8 mouse cellular contexts compared by ENCODE assay signal in genomic region chr10:117225094-117225493, GRCm38 (mm10). TPM values are rescaled to one million over a fixed set of nuclear protein-coding genes. Genes with fewer than 3 reads are reported as not detected.
DNase-seq lines count a peak whose midpoint lies in the region; ATAC-seq lines count a peak whose summit lies in the region.

No protein-coding gene starts in this region.

- H3K27ac ChIP-seq in forebrain, embryonic 10.5 days, result peak overlapping the region; percentile 100
- no peak overlapping the region for H3K27ac ChIP-seq in limb, embryonic 12.5 days
- no peak overlapping the region for H3K27ac ChIP-seq in stomach, embryonic 14.5 days (ENCODE audit: low read length)

- peak overlapping the region; percentile 89 for H3K9ac ChIP-seq in limb, embryonic 12.5 days (replicated peaks)
- no peak overlapping the region for H3K9ac ChIP-seq in stomach, embryonic 14.5 days (replicated peaks; ENCODE audit: low read depth, low read length)

- ATAC-seq in CD4-positive, CD25-positive, alpha-beta regulatory T cell, adult 4 months, result no peak
- no peak for ATAC-seq in limb, embryonic 12.5 days (ENCODE audit: insufficient number of reproducible peaks, insufficient read depth, low FRiP score, low TSS enrichment, low read depth)
- ATAC-seq in stomach, embryonic 14.5 days (ENCODE audit: insufficient number of reproducible peaks, insufficient read depth, low FRiP score, low read depth), result no peak
- no peak for ATAC-seq in cerebellum, adult (ENCODE audit: insufficient number of reproducible peaks, low FRiP score, low TSS enrichment)

- DNase-seq in CD4-positive, CD25-positive, alpha-beta regulatory T cell, adult 2 months (ENCODE audit: low read depth, low spot score), result peak; percentile 16
- DNase-seq in A20 (ENCODE audit: low read depth, low spot score), result peak; percentile 66
- DNase-seq in forebrain, embryonic 10.5 days (ENCODE audit: extremely low spot score, low spot score), result no peak
- DNase-seq in right cerebral cortex, postnatal 4 days, result no peak

- 55% methylated on average over 8 of the region's 8 CpGs for WGBS in forebrain, embryonic 10.5 days
- WGBS in limb, embryonic 12.5 days, result 59% methylated on average over 8 of the region's 8 CpGs
- WGBS in stomach, embryonic 14.5 days, result 53% methylated on average over 8 of the region's 8 CpGs

- H3K27me3 ChIP-seq in forebrain, embryonic 10.5 days (ENCODE audit: poor library complexity, severe bottlenecking), result no peaks in the 10 kb centered on the region
- no peaks in the 10 kb centered on the region for H3K27me3 ChIP-seq in limb, embryonic 12.5 days
- no peaks in the 10 kb centered on the region for H3K27me3 ChIP-seq in stomach, embryonic 14.5 days (ENCODE audit: control insufficient read depth, insufficient read depth, low read length)

- no peaks in the 10 kb centered on the region for H3K9me3 ChIP-seq in forebrain, embryonic 10.5 days
- no peaks in the 10 kb centered on the region for H3K9me3 ChIP-seq in limb, embryonic 12.5 days
- H3K9me3 ChIP-seq in stomach, embryonic 14.5 days (ENCODE audit: control insufficient read depth, low read depth, low read length), result no peaks in the 10 kb centered on the region

- peaks cover 25% of the 10 kb centered on the region for H3K36me3 ChIP-seq in forebrain, embryonic 10.5 days (replicated peaks)
- peaks cover 28% of the 10 kb centered on the region for H3K36me3 ChIP-seq in limb, embryonic 12.5 days
- peaks cover 23% of the 10 kb centered on the region for H3K36me3 ChIP-seq in stomach, embryonic 14.5 days (ENCODE audit: control insufficient read depth, insufficient read depth, low read length)

- H3K4me1 ChIP-seq in forebrain, embryonic 10.5 days, result peaks cover 28% of the 10 kb centered on the region
- H3K4me1 ChIP-seq in limb, embryonic 12.5 days (replicated peaks), result peaks cover 15% of the 10 kb centered on the region
- H3K4me1 ChIP-seq in stomach, embryonic 14.5 days (ENCODE audit: control insufficient read depth, insufficient read depth, low read length), result peaks cover 10% of the 10 kb centered on the region; the same call in 1 of the 2 replicates

- peak overlapping the region; percentile 88 for H3K4me2 ChIP-seq in limb, embryonic 12.5 days
- H3K4me2 ChIP-seq in stomach, embryonic 14.5 days (replicated peaks; ENCODE audit: low read depth, low read length), result peak overlapping the region; percentile 56

- peak overlapping the region; percentile 88 for H3K4me3 ChIP-seq in forebrain, embryonic 10.5 days
- peak overlapping the region; percentile 74 for H3K4me3 ChIP-seq in limb, embryonic 12.5 days (replicated peaks)
- H3K4me3 ChIP-seq in stomach, embryonic 14.5 days (ENCODE audit: low read depth, low read length), result peak overlapping the region; percentile 77; the same call in 1 of the 2 replicates

RNA-seq across cellular contexts. Expression of gene Yeats4, which starts 0.8 kb away (rescaled TPM):
- 10 to 100 TPM; 19.1 to 24.6 TPM for polyA plus RNA-seq in CD4-positive, CD25-positive, alpha-beta regulatory T cell, adult 4 months (2017; shearing (Covaris generic))
- 122 and 123 TPM in 2 replicates for polyA plus RNA-seq in forebrain, embryonic 10.5 days (2016; fragmentation: Nextera tagmentation; extraction: Ambion mirVana)
- polyA plus RNA-seq in limb, embryonic 12.5 days (2016; fragmentation: Nextera tagmentation; extraction: Ambion mirVana), result 112 and 114 TPM in 2 replicates
- 75.8 and 81.6 TPM in 2 replicates for polyA plus RNA-seq in stomach, embryonic 14.5 days (2014; fragmentation: Nextera tagmentation; extraction: Ambion mirVana)

RNA-seq across cellular contexts. Expression of gene 9530003J23Rik, which starts 13.4 kb away (rescaled TPM):
- not detected for polyA plus RNA-seq in CD4-positive, CD25-positive, alpha-beta regulatory T cell, adult 4 months (2017; shearing (Covaris generic))
- polyA plus RNA-seq in forebrain, embryonic 10.5 days (2016; fragmentation: Nextera tagmentation; extraction: Ambion mirVana), result not detected in 2 replicates
- not detected in 2 replicates for polyA plus RNA-seq in limb, embryonic 12.5 days (2016; fragmentation: Nextera tagmentation; extraction: Ambion mirVana)
- polyA plus RNA-seq in stomach, embryonic 14.5 days (2014; fragmentation: Nextera tagmentation; extraction: Ambion mirVana), result not detected in 2 replicates

RNA-seq across cellular contexts. Expression of gene Lyz2, which starts 57.0 kb away (rescaled TPM):
- polyA plus RNA-seq in CD4-positive, CD25-positive, alpha-beta regulatory T cell, adult 4 months (2017; shearing (Covaris generic)), result 1 to 10 TPM in 1 of 2 experiments, under 1 TPM in 1; 0.32 to 9.2 TPM
- 8.4 and 10.0 TPM in 2 replicates for polyA plus RNA-seq in forebrain, embryonic 10.5 days (2016; fragmentation: Nextera tagmentation; extraction: Ambion mirVana)
- 10.6 TPM in 2 replicates for polyA plus RNA-seq in limb, embryonic 12.5 days (2016; fragmentation: Nextera tagmentation; extraction: Ambion mirVana)
- polyA plus RNA-seq in stomach, embryonic 14.5 days (2014; fragmentation: Nextera tagmentation; extraction: Ambion mirVana), result 65.7 and 77.6 TPM in 2 replicates

Comparison
In these comparisons a context has a peak if more than half of its experiments do, and no peak if none do; other contexts are left out.
1. DNase-seq: peak in CD4-positive, CD25-positive, alpha-beta regulatory T cell, adult 2 months (single experiment) and A20 (single experiment); none in forebrain, embryonic 10.5 days (single experiment) and right cerebral cortex, postnatal 4 days (single experiment).
2. Peak in every context shown above with its lines, with median percentiles within 50 percentile points of each other: H3K4me3 ChIP-seq.